Mouse (Mus musculus) liver, embryonic 13.5 days (tissue): ENCODE measurements around the gene Gata5. TPM values are rescaled to one million over a fixed set of nuclear protein-coding genes. Genes with fewer than 3 reads are reported as not detected.

ENCODE experiments used
- ATAC-seq: fragments of 200-750 bp; cut with Nextera tagmentation; 2 replicates; pipeline ENCODE4 v1.8.0; 2017; ENCODE audit warnings: low read depth, mild to moderate bottlenecking, moderate number of reproducible peaks, moderate library complexity
- DNase-seq: peaks from one replicate; pipeline ENCODE4 v3.0.0; 2022
- H3K27ac ChIP-seq: fragments of 300-500 bp; sonication (generic); 2 replicates; pipeline ENCODE4 v1.5.1; 2015; ENCODE audit warnings: moderate library complexity, mild to moderate bottlenecking, inconsistent platforms
- H3K27me3 ChIP-seq: fragments of 300-500 bp; sonication (generic); 2 replicates; pipeline ENCODE4 v1.6.1; 2015; ENCODE audit warnings: mild to moderate bottlenecking, inconsistent platforms
- H3K36me3 ChIP-seq: fragments of 300-500 bp; sonication (generic); 2 replicates; pipeline ENCODE4 v1.6.1; 2015; ENCODE audit warnings: mild to moderate bottlenecking, inconsistent platforms
- H3K4me1 ChIP-seq: fragments of 300-500 bp; sonication (generic); replicated peaks from 2 replicates; pipeline ENCODE4 v1.6.1; 2015; ENCODE audit warnings: inconsistent platforms
- H3K4me2 ChIP-seq: fragments of 300-500 bp; sonication (generic); 2 replicates; pipeline ENCODE4 v1.6.1; 2015; ENCODE audit warnings: inconsistent platforms, mild to moderate bottlenecking, moderate library complexity
- H3K4me3 ChIP-seq: fragments of 300-500 bp; sonication (generic); replicated peaks from 2 replicates; pipeline ENCODE4 v1.5.1; 2015; ENCODE audit warnings: mild to moderate bottlenecking, inconsistent platforms
- H3K9ac ChIP-seq: fragments of 300-500 bp; sonication (generic); 2 replicates; pipeline ENCODE4 v1.6.1; 2015; ENCODE audit warnings: mild to moderate bottlenecking, inconsistent platforms
- H3K9me3 ChIP-seq: fragments of 300-500 bp; sonication (generic); replicated peaks from 2 replicates; pipeline ENCODE4 v1.6.1; 2016; ENCODE audit warnings: inconsistent platforms
- WGBS: fragments of 180-500 bp; shearing (Covaris S2); methylation state at CpG from one replicate; pipeline ENCODE4 v1.1.7; 2015; ENCODE audit not compliant: insufficient replicate concordance; 5-methylcytosine and 5-hydroxymethylcytosine counted together
- polyA plus RNA-seq: library from polyadenylated mRNA; unstranded; fragments of >200 nt; fragmentation: Nextera tagmentation; extraction: Ambion mirVana; gene quantifications from 2 replicates; pipeline ENCODE4 v1.2.1, GENCODE M21; 2015

The Gata5 gene
- polyA plus RNA-seq, 1 experiment from 2014 or later: 0.76 TPM

- H3K4me1 ChIP-seq: peaks cover 11% of the 10 kb centered on the region
- no peaks in the 10 kb centered on the region for H3K36me3 ChIP-seq
- no peak for ATAC-seq
- no peak for DNase-seq
- 53% methylated on average over 13 of the region's 13 CpGs for WGBS
- H3K9me3 ChIP-seq: no peaks in the 10 kb centered on the region
- peaks cover 12% of the 10 kb centered on the region; the same call in 1 of the 2 replicates for H3K27me3 ChIP-seq
- no peak overlapping the region for H3K9ac ChIP-seq
- no peak overlapping the region for H3K27ac ChIP-seq
- H3K4me3 ChIP-seq: no peak overlapping the region
- H3K4me2 ChIP-seq: no peak overlapping the region
Measured at GRCm38 (mm10) chr2:180343092-180343491, 8.6 kb upstream of the Gata5 start.

- Histone ChIP-seq H3K27ac (0 out of 2 replicates have a peak overlapping the region, but pooled peaks have one; percentile 29), H3K4me1 (peaks cover 11% of the 10 kb centered on the region), H3K4me3 (no peak overlapping the region), H3K36me3 (no peaks in the 10 kb centered on the region), H3K4me2 (no peak overlapping the region), H3K9ac (no peak overlapping the region), H3K27me3 (peaks cover 19% of the 10 kb centered on the region), H3K9me3 (no peaks in the 10 kb centered on the region)
- no peak for DNase-seq
- ATAC-seq: no peak
- WGBS: 13% methylated on average over 2 of the region's 2 CpGs
Measured at GRCm38 (mm10) chr2:180342189-180342588, 7.7 kb upstream of the Gata5 start.

GRCm38 (mm10) chr2:180341229-180341628 is 6.7 kb upstream of the Gata5 start:
- 33% methylated on average over 8 of the region's 8 CpGs for WGBS
- Histone ChIP-seq H3K9ac (no peak overlapping the region), H3K36me3 (no peaks in the 10 kb centered on the region), H3K27me3 (peaks cover 29% of the 10 kb centered on the region), H3K4me2 (no peak overlapping the region), H3K4me1 (peaks cover 9% of the 10 kb centered on the region), H3K4me3 (no peak overlapping the region), H3K27ac (peak overlapping the region; percentile 43; the same call in 1 of the 2 replicates), H3K9me3 (no peaks in the 10 kb centered on the region)
- ATAC-seq (no peak), DNase-seq (no peak)

- H3K27ac ChIP-seq: no peak overlapping the region
- no peak overlapping the region for H3K9ac ChIP-seq
- H3K4me2 ChIP-seq: no peak overlapping the region
- H3K36me3 ChIP-seq: no peaks in the 10 kb centered on the region
- no peak for ATAC-seq
- DNase-seq: no peak
- H3K4me1 ChIP-seq: peaks cover 9% of the 10 kb centered on the region
- no peak overlapping the region for H3K4me3 ChIP-seq
- 49% methylated on average over 11 of the region's 11 CpGs for WGBS
- peaks cover 42% of the 10 kb centered on the region for H3K27me3 ChIP-seq
- no peaks in the 10 kb centered on the region for H3K9me3 ChIP-seq
Measured at GRCm38 (mm10) chr2:180339886-180340285, 5.4 kb upstream of the Gata5 start.

GRCm38 (mm10) chr2:180333778-180334550 is 535 bp downstream of the Gata5 start:
- Histone ChIP-seq H3K9me3 (no peaks in the 10 kb centered on the region), H3K4me1 (no peaks in the 10 kb centered on the region), H3K27me3 (peaks cover 70% of the 10 kb centered on the region), H3K27ac (no peak overlapping the region), H3K4me3 (peak overlapping the region; percentile 46), H3K9ac (peak overlapping the region; percentile 45), H3K4me2 (peak overlapping the region; percentile 52), H3K36me3 (no peaks in the 10 kb centered on the region)
- DNase-seq (no peak), ATAC-seq (0 out of 2 replicates have a peak, but pooled peaks have one; percentile 4)
- 3% methylated on average over 69 of the region's 69 CpGs for WGBS

- H3K4me3 ChIP-seq: no peak overlapping the region
- 66% methylated on average over 1 of the region's 1 CpGs for WGBS
Measured at GRCm38 (mm10) chr2:180329466-180329865, 5.0 kb downstream of the Gata5 start.

GRCm38 (mm10) chr2:180322674-180323355 is 11.7 kb downstream of the Gata5 start:
- Histone ChIP-seq H3K4me1 (peaks cover 5% of the 10 kb centered on the region), H3K4me3 (no peak overlapping the region), H3K27ac (no peak overlapping the region), H3K36me3 (no peaks in the 10 kb centered on the region), H3K27me3 (no peaks in the 10 kb centered on the region), H3K9ac (no peak overlapping the region), H3K4me2 (no peak overlapping the region), H3K9me3 (no peaks in the 10 kb centered on the region)
- DNase-seq (no peak), ATAC-seq (0 out of 2 replicates have a peak, but pooled peaks have one; percentile 35)
- WGBS: 38% methylated on average over 14 of the region's 14 CpGs

More at GRCm38 (mm10) chr2:180329466-180329865, 5.0 kb downstream of the Gata5 start:
- ATAC-seq: no peak
- 0 out of 2 replicates have a peak, but pooled peaks cover 3% of the 10 kb centered on the region for H3K4me1 ChIP-seq
- H3K36me3 ChIP-seq: no peaks in the 10 kb centered on the region
- H3K4me2 ChIP-seq: no peak overlapping the region
- no peaks in the 10 kb centered on the region for H3K9me3 ChIP-seq
- DNase-seq: no peak
- peaks cover 29% of the 10 kb centered on the region for H3K27me3 ChIP-seq
- no peak overlapping the region for H3K27ac ChIP-seq
- H3K9ac ChIP-seq: no peak overlapping the region

- no peaks in the 10 kb centered on the region for H3K9me3 ChIP-seq
- no peak overlapping the region for H3K9ac ChIP-seq
- H3K4me2 ChIP-seq: no peak overlapping the region
- DNase-seq (no peak), ATAC-seq (peak; percentile 55)
- 53% methylated on average over 4 of the region's 4 CpGs for WGBS
- no peaks in the 10 kb centered on the region for H3K27me3 ChIP-seq
- peaks cover 5% of the 10 kb centered on the region for H3K4me1 ChIP-seq
- H3K27ac ChIP-seq: no peak overlapping the region
- no peaks in the 10 kb centered on the region for H3K36me3 ChIP-seq
- no peak overlapping the region for H3K4me3 ChIP-seq
Measured at GRCm38 (mm10) chr2:180320216-180320615, 14.3 kb downstream of the Gata5 start.

GRCm38 (mm10) chr2:180317591-180317990 is 16.9 kb downstream of the Gata5 start:
- WGBS: 70% methylated on average over 7 of the region's 7 CpGs
- Histone ChIP-seq H3K27me3 (no peaks in the 10 kb centered on the region), H3K4me3 (no peak overlapping the region), H3K9me3 (no peaks in the 10 kb centered on the region), H3K4me2 (no peak overlapping the region), H3K4me1 (peaks cover under 1% of the 10 kb centered on the region), H3K9ac (no peak overlapping the region), H3K27ac (no peak overlapping the region), H3K36me3 (no peaks in the 10 kb centered on the region)
- ATAC-seq: no peak
- DNase-seq: no peak

- Histone ChIP-seq H3K27ac (no peak overlapping the region), H3K9ac (no peak overlapping the region)
- 0 out of 2 replicates have a peak, but pooled peaks have one; percentile 20 for ATAC-seq
Measured at GRCm38 (mm10) chr2:180314292-180314691, 20.2 kb downstream of the Gata5 start.

GRCm38 (mm10) chr2:180311147-180311546 is 23.4 kb downstream of the Gata5 start:
- no peaks in the 10 kb centered on the region for H3K27me3 ChIP-seq
- no peak overlapping the region for H3K4me3 ChIP-seq
- WGBS: 47% methylated on average over 4 of the region's 4 CpGs
- no peak overlapping the region for H3K27ac ChIP-seq
- H3K4me2 ChIP-seq: no peak overlapping the region
- DNase-seq (no peak), ATAC-seq (no peak)
- no peak overlapping the region for H3K9ac ChIP-seq
- no peaks in the 10 kb centered on the region for H3K9me3 ChIP-seq
- no peaks in the 10 kb centered on the region for H3K36me3 ChIP-seq
- H3K4me1 ChIP-seq: no peaks in the 10 kb centered on the region

More at GRCm38 (mm10) chr2:180314292-180314691, 20.2 kb downstream of the Gata5 start:
- no peaks in the 10 kb centered on the region for H3K36me3 ChIP-seq
- DNase-seq: no peak
- H3K4me3 ChIP-seq: no peak overlapping the region
- WGBS: 47% methylated on average over 2 of the region's 2 CpGs
- H3K27me3 ChIP-seq: no peaks in the 10 kb centered on the region
- no peaks in the 10 kb centered on the region for H3K4me1 ChIP-seq
- no peak overlapping the region for H3K4me2 ChIP-seq
- H3K9me3 ChIP-seq: no peaks in the 10 kb centered on the region
